Mouse (Mus musculus) cerebellum, adult 2 months (tissue): Measurements from ENCODE around the gene Serpina3j.
"Not testable (repeated sequence)": the region's sequence is repeated elsewhere in the genome, so short reads cannot be mapped to it uniquely, and the experiment has no call there.

Source experiments
- CTCF ChIP-seq: fragments of 200-500 bp; IDR thresholded peaks from 2 replicates; pipeline ENCODE4 v1.5.1; 2011; ENCODE audit warnings: low read depth, mild to moderate bottlenecking, control low read depth, low read length, moderate library complexity, borderline replicate concordance; ENCODE audit not compliant: insufficient read depth
- POLR2A ChIP-seq: fragments of 200-500 bp; IDR thresholded peaks from 2 replicates; pipeline ENCODE4 v1.6.1; 2011; ENCODE audit warnings: low read length, control low read depth, borderline replicate concordance; ENCODE audit not compliant: insufficient read depth

GRCm38 (mm10) chr12:104338226-104338625 lies 23.9 kb downstream of the Serpina3j start, which contains the start of the genes Serpina3k and Serpina3m:
- TF ChIP-seq CTCF, POLR2A: not testable (repeated sequence)
